Mouse (Mus musculus): Measurements from ENCODE around the gene Gm16253. TPM values are rescaled to one million over a fixed set of nuclear protein-coding genes. Genes with fewer than 3 reads are reported as not detected.

Gm16253 gene
- polyA plus RNA-seq, 1 experiment from 2014 or later: 2.1 TPM

GRCm38 (mm10) chr3:96558159-96558558, 18.6 kb upstream of the Gm16253 start:
- ATAC-seq (replicated peaks): peak; percentile 22; the same call in 1 of the 2 replicates
- WGBS: under 1% methylated on average over 17 of the region's 17 CpGs

GRCm38 (mm10) chr3:96558668-96559196, 18.1 kb upstream of the Gm16253 start:
- peaks cover 49% of the 10 kb centered on the region for H3K4me1 ChIP-seq
- no peaks in the 10 kb centered on the region for H3K9me3 ChIP-seq
- 40% methylated on average over 10 of the region's 10 CpGs for WGBS
- ATAC-seq (replicated peaks): no peak
- peak overlapping the region; percentile 53 for H3K9ac ChIP-seq
- no peaks in the 10 kb centered on the region for H3K36me3 ChIP-seq (replicated peaks)
- peak overlapping the region; percentile 85 for H3K4me2 ChIP-seq
- H3K4me3 ChIP-seq: peak overlapping the region; percentile 69
- H3K27me3 ChIP-seq (replicated peaks): no peaks in the 10 kb centered on the region
- H3K27ac ChIP-seq: no peak overlapping the region

More at GRCm38 (mm10) chr3:96558159-96558558, 18.6 kb upstream of the Gm16253 start:
- no peaks in the 10 kb centered on the region for H3K36me3 ChIP-seq (replicated peaks)
- H3K27me3 ChIP-seq (replicated peaks): no peaks in the 10 kb centered on the region
- H3K9me3 ChIP-seq: no peaks in the 10 kb centered on the region
- H3K27ac ChIP-seq: peak overlapping the region; percentile 55
- peak overlapping the region; percentile 85 for H3K4me2 ChIP-seq
- peak overlapping the region; percentile 53 for H3K9ac ChIP-seq
- peak overlapping the region; percentile 69 for H3K4me3 ChIP-seq
- H3K4me1 ChIP-seq: peaks cover 49% of the 10 kb centered on the region

DNA sequence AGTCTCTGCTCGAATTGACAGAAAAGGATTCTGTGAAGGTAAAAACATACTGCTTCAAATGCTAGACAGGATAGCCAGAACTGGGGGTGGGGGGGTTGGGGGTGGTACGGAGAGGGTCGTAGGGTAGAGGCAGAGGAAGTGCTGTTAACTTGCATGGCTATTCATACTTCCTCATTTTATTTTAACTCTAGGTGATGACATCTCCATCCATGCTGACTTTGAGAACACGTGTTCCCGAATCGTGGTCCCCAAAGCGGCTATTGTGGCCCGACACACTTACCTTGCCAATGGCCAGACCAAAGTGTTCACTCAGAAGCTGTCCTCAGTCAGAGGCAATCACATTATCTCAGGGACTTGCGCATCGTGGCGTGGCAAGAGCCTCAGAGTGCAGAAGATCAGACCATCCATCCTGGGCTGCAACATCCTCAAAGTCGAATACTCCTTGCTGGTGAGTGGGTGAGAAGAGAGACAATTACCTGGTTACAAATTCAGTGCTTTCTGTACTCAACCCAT, 17.3 kb upstream of the Gm16253 start:
- Histone ChIP-seq H3K4me1 (peaks cover 49% of the 10 kb centered on the region), H3K9me3 (no peaks in the 10 kb centered on the region), H3K4me2 (peak overlapping the region; percentile 85)

GRCm38 (mm10) chr3:96559911-96560850, 16.6 kb upstream of the Gm16253 start:
- H3K27ac ChIP-seq: no peak overlapping the region
- no peaks in the 10 kb centered on the region for H3K36me3 ChIP-seq (replicated peaks)
- ATAC-seq (replicated peaks): no peak
- peaks cover 49% of the 10 kb centered on the region for H3K4me1 ChIP-seq
- peak overlapping the region; percentile 85 for H3K4me2 ChIP-seq
- H3K4me3 ChIP-seq: peak overlapping the region; percentile 69
- no peaks in the 10 kb centered on the region for H3K27me3 ChIP-seq (replicated peaks)
- no peak overlapping the region for H3K9ac ChIP-seq
- 84% methylated on average over 23 of the region's 23 CpGs for WGBS
- H3K9me3 ChIP-seq: no peaks in the 10 kb centered on the region

More for the DNA sequence above, 17.3 kb upstream of the Gm16253 start:
- Histone ChIP-seq H3K4me3 (peak overlapping the region; percentile 69), H3K27me3 (replicated peaks) (no peaks in the 10 kb centered on the region), H3K27ac (no peak overlapping the region), H3K36me3 (replicated peaks) (no peaks in the 10 kb centered on the region), H3K9ac (peak overlapping the region; percentile 16; the same call in 1 of the 2 replicates)
- WGBS: 87% methylated on average over 12 of the region's 12 CpGs
- no peak for ATAC-seq (replicated peaks)

DNA sequence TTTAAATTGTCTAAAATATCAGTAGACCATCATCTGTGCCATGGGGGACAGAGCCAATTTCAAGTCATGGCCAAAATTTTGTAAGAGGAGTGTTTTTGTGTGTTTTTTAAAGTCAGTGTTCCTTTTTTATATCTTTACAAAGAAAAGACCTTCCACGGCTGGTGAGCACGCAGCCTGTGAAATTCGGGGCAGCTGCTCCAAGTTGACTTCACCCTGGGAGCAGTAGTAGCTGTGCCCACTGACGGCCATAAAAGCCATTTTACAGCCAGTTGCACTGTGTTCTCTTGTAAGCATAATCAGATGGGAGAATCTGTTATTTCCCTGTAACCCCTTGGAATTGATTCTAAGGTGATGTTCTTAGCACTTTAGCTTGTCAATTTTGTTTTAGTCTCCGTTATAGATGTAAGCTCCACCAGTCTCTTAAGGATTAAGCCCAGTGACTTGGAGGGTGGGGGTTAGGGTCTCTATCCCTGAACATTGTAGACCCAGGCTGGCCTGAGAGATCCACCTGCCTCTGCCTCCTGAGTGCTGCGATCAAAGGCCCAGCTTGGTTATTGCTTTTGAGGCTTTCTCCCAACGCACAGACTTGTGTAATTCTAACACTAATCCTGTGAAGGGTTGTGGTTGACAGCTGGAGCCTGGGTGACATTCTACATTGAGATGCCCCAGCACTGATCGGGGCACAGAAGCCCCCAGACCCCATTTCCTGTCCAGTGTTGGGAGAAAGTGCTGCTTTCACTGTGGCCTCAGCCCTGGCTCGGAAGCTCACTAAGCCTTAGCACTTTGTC, 15.7 kb upstream of the Gm16253 start:
- H3K27ac ChIP-seq: no peak overlapping the region
- 88% methylated on average over 9 of the region's 9 CpGs for WGBS
- ATAC-seq (replicated peaks): no peak

GRCm38 (mm10) chr3:96561946-96562681, 14.7 kb upstream of the Gm16253 start:
- Histone ChIP-seq H3K36me3 (replicated peaks) (no peaks in the 10 kb centered on the region), H3K4me2 (no peak overlapping the region), H3K9ac (no peak overlapping the region), H3K4me3 (no peak overlapping the region), H3K27me3 (replicated peaks) (no peaks in the 10 kb centered on the region), H3K4me1 (peaks cover 35% of the 10 kb centered on the region), H3K27ac (no peak overlapping the region), H3K9me3 (no peaks in the 10 kb centered on the region)
- ATAC-seq (replicated peaks): no peak
- 56% methylated on average over 10 of the region's 10 CpGs for WGBS

More for the DNA sequence above, 15.7 kb upstream of the Gm16253 start:
- Histone ChIP-seq H3K36me3 (replicated peaks) (no peaks in the 10 kb centered on the region), H3K27me3 (replicated peaks) (no peaks in the 10 kb centered on the region), H3K4me3 (no peak overlapping the region; the same call in 1 of the 2 replicates), H3K4me2 (peak overlapping the region; percentile 85; the same call in 1 of the 2 replicates), H3K9me3 (no peaks in the 10 kb centered on the region), H3K9ac (no peak overlapping the region), H3K4me1 (peaks cover 44% of the 10 kb centered on the region)

DNA sequence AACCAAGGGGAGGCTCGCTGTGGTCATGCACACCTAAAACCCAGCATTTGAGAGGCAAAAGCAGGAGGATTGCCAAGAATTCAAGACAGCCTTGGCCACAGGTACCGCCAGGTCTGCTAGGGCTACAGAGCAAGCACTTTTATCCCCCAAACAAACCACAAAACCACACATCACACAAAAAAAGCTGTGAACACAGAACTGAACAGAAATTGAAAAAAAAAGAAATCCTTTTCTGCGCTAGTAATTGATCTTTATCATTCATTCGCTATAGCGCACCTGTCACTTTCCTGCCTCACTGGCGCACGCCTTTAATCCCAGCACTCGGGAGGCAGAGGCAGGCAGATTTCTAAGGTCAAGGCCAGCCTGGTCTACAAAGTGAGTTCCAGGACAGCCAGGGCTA, 13.5 kb upstream of the Gm16253 start:
- no peak overlapping the region for H3K27ac ChIP-seq
- ATAC-seq (replicated peaks): no peak
- H3K27me3 ChIP-seq (replicated peaks): no peaks in the 10 kb centered on the region
- H3K9me3 ChIP-seq: no peaks in the 10 kb centered on the region
- H3K36me3 ChIP-seq (replicated peaks): no peaks in the 10 kb centered on the region
- no peak overlapping the region for H3K9ac ChIP-seq
- no peak overlapping the region for H3K4me3 ChIP-seq
- H3K4me2 ChIP-seq: no peak overlapping the region
- H3K4me1 ChIP-seq: peaks cover 33% of the 10 kb centered on the region
- WGBS: 93% methylated on average over 8 of the region's 8 CpGs

DNA sequence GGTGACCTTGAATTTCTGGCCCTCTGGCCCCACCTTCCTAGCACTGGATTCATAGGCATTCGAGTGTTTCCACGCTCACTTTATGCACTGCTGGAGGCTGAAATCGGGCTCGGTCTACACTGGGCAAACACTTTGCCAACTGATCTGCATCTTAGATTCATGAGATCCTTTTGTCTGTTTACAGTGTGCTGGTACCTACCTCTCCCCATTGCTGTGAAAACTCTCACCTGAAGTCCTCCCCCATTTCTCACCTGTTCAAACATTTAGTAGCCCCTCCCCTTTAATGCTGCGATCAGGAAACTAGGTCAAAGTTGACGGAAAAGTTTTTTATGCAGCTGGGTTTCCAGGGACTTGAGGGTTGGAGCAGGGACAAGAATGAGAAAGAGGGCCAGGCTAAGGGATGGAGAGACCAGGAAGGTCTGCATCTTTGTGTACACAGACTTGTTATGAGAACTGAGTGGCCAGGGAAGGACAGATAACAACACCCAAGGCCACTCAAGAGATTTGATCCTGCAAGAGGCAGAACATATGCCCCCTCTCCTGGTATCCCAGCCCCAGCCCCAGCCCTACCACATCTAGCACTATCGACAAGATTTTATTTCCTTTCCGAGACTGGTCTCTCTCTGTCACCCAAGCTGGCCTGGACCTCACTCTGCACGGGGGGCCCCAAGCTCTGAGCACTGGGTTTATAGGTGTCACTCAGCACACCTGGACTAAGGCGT, 12.7 kb upstream of the Gm16253 start:
- Histone ChIP-seq H3K9ac (no peak overlapping the region), H3K27me3 (replicated peaks) (no peaks in the 10 kb centered on the region), H3K36me3 (replicated peaks) (no peaks in the 10 kb centered on the region), H3K9me3 (no peaks in the 10 kb centered on the region), H3K4me3 (no peak overlapping the region), H3K4me1 (peaks cover 25% of the 10 kb centered on the region), H3K27ac (no peak overlapping the region), H3K4me2 (no peak overlapping the region)
- 76% methylated on average over 10 of the region's 10 CpGs for WGBS
- ATAC-seq (replicated peaks): no peak

DNA sequence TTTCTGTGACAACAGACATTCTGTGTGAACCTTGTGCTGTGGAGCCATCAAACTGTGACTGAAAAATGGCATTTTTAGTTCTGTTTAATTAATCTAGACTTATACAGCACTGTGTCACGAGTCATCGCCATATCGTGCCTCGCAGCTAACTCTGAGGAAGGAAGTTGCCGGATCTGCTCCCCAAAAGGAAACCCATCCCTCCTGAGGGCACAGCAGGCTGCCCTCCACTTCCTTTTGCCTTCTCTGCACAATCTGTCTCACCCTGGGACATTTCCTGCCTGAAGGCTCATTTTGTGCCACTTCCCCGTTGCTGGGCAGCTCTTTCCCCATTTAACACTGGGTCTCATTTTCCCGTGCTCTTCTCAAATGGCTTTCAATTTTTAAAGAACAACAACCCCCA, 12.2 kb upstream of the Gm16253 start:
- ATAC-seq (replicated peaks): no peak
- H3K9ac ChIP-seq: no peak overlapping the region
- H3K27ac ChIP-seq: no peak overlapping the region
- H3K4me1 ChIP-seq: peaks cover 19% of the 10 kb centered on the region
- no peak overlapping the region for H3K4me2 ChIP-seq
- H3K9me3 ChIP-seq: no peaks in the 10 kb centered on the region
- whole genome bisulfite sequencing: 85% methylated on average over 7 of the region's 7 CpGs
- no peaks in the 10 kb centered on the region for H3K27me3 ChIP-seq (replicated peaks)
- no peak overlapping the region for H3K4me3 ChIP-seq
- H3K36me3 ChIP-seq (replicated peaks): no peaks in the 10 kb centered on the region

- Histone ChIP-seq H3K9ac (no peak overlapping the region), H3K27me3 (replicated peaks) (no peaks in the 10 kb centered on the region), H3K27ac (no peak overlapping the region), H3K36me3 (replicated peaks) (no peaks in the 10 kb centered on the region), H3K4me1 (peaks cover 14% of the 10 kb centered on the region), H3K9me3 (no peaks in the 10 kb centered on the region), H3K4me3 (no peak overlapping the region), H3K4me2 (no peak overlapping the region)
- ATAC-seq (replicated peaks): no peak
- 78% methylated on average over 3 of the region's 3 CpGs for WGBS
These were observed 11.7 kb upstream of the Gm16253 start for GRCm38 (mm10) chr3:96565105-96565504.

All from midbrain, embryonic 15.5 days (tissue).